Mouse (Mus musculus) lung, postnatal 0 days (tissue): ENCODE data around the gene Azin2.

Experiments used
- CTCF ChIP-seq: IDR thresholded peaks from 2 replicates; pipeline ENCODE4 v1.5.1; 2016; ENCODE audit warnings: antibody characterized with exemption, mild to moderate bottlenecking
- EP300 ChIP-seq: IDR thresholded peaks from 2 replicates; pipeline ENCODE4 v1.6.1; 2016; ENCODE audit warnings: antibody characterized with exemption, mild to moderate bottlenecking, control low read depth

DNA sequence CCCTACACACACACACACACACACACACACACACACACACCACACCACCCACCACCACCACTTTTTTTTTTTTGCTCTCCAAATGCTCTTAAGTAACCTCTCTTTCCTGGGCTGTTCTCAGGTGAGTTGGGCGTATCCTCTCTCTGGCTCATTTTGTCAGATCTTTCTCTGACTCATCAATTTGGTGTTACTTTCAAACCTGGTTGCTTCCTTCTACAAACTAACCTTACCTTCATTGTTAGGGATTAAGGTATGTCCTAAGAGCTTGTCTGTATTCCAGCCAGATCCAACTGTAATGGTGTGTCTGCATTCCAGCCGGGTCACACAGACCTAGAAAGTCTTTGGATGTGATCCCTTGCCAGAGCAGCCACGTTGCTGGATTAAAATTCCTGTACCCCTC lies 15.0 kb upstream of the Azin2 start:
- TF ChIP-seq CTCF (no peak), EP300 (no peak)
